Mouse (Mus musculus): Measurements from ENCODE around the gene Igf1.

DNA sequence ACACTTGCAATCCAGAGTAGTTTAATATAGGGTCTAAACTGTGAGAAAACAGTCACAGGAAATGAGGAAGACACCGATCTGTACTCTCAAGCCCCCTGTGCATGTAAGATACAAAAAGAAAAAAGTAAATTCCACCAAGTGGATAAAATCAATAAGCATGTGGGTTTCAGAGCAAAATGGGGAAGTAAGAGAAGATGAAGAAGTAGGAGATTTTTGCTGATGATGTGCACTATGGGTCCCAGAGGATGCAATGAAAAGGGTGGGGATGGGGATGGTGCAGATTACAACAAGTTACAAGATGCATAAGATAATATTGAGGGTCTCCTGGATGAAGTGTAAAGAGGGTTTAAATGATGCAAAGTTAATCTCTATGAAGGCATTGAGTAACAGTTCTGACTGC lies 18.6 kb upstream of the Igf1 start:
- TF ChIP-seq POLR2A (IDR thresholded peaks at IDR 0.05; ENCODE audit: low read depth, low read length) = no peak
- TF ChIP-seq CTCF (IDR thresholded peaks at IDR 0.05; ENCODE audit: extremely low read depth, insufficient read length, insufficient replicate concordance, low read depth, low read length) = no peak
